Mouse (Mus musculus): ENCODE measurements around the gene Snta1. TPM values are rescaled to one million over a fixed set of nuclear protein-coding genes. Genes with fewer than 3 reads are reported as not detected.

Gene Snta1
- polyA plus RNA-seq, 1 experiment, result 5.7 TPM

DNA sequence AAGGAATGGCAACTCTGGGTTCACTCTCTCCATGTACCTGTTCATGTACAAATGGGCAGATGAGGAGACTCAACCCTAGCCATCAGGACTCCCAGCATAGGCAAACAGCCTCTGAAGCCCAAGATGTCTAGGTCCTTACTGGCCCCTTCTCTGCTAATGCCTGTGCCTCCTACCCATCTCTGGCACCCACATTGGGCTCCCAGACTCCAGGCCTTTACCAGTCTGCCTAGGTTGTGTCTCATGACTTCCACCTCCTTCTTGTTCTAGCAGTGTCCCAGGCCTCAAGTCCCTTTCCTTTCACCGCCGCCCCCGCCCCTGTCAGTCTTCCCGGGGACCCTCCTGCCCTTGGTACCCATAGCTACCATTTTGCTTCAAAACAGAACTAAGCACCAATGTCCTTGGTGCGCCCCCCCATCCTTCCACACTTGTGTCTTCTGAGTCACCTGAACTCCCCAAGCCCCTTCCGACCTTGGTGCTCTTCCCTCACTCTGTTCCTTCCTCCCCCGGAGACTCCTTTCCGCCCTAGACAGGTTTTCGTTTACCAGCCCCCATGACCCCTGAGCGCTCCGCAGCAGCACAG, 746 bp downstream of the Snta1 start:
- TF ChIP-seq POLR2A (IDR thresholded peaks at IDR 0.05; ENCODE audit: control insufficient read depth, low read depth, low read length), result no peak
- TF ChIP-seq CTCF (IDR thresholded peaks at IDR 0.05; ENCODE audit: control insufficient read depth, insufficient read depth, insufficient replicate concordance, low read depth, low read length), result no peak
- peak overlapping the region; percentile 23; the same call in 1 of the 2 replicates for H3K27ac ChIP-seq (ENCODE audit: control insufficient read depth, insufficient read depth, low read depth, low read length)
- peaks cover 21% of the 10 kb centered on the region for H3K4me1 ChIP-seq (ENCODE audit: control insufficient read depth, insufficient read depth, low read length)
- no peaks in the 10 kb centered on the region for H3K27me3 ChIP-seq (ENCODE audit: control insufficient read depth, insufficient read depth, low read length)
- peak overlapping the region; percentile 87 for H3K4me3 ChIP-seq (ENCODE audit: control insufficient read depth, low read depth, low read length)
- no peaks in the 10 kb centered on the region for H3K36me3 ChIP-seq (ENCODE audit: control insufficient read depth, insufficient read depth, low read length)

DNA sequence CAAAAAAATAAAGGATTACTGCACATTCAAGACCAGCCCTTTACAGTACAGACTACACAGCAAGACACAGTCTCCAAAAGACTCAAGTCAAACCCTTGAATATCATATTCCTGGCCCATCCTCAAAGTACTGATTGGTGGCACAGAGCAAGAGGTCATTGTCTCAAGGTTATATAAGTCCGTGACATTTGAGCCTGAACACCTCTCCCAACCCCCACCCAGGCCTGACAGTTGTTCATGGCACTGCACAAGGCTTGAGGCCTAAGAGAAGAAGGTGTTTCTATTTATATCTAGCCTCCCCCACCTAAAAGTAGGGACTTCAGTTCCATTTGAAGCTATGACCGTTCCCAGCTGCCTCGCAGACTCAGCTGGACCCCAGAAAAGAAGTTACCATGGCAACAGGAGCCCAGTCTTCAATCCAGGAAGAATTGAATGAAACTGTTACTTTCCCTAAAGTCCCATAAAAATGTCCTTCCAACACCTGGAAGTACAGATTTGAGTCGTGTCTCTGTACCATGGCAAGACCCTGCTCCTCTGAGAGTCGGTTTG, 2.4 kb downstream of the Snta1 start:
- Histone ChIP-seq H3K27ac (ENCODE audit: control insufficient read depth, insufficient read depth, low read depth, low read length) (no peak overlapping the region), H3K36me3 (ENCODE audit: control insufficient read depth, insufficient read depth, low read length) (no peaks in the 10 kb centered on the region), H3K27me3 (ENCODE audit: control insufficient read depth, insufficient read depth, low read length) (no peaks in the 10 kb centered on the region), H3K4me1 (ENCODE audit: control insufficient read depth, insufficient read depth, low read length) (peaks cover 21% of the 10 kb centered on the region), H3K4me3 (ENCODE audit: control insufficient read depth, low read depth, low read length) (peak overlapping the region; percentile 36; the same call in 1 of the 2 replicates)
- TF ChIP-seq POLR2A (IDR thresholded peaks at IDR 0.05; ENCODE audit: control insufficient read depth, low read depth, low read length) (no peak), CTCF (IDR thresholded peaks at IDR 0.05; ENCODE audit: control insufficient read depth, insufficient read depth, insufficient replicate concordance, low read depth, low read length) (no peak)

DNA sequence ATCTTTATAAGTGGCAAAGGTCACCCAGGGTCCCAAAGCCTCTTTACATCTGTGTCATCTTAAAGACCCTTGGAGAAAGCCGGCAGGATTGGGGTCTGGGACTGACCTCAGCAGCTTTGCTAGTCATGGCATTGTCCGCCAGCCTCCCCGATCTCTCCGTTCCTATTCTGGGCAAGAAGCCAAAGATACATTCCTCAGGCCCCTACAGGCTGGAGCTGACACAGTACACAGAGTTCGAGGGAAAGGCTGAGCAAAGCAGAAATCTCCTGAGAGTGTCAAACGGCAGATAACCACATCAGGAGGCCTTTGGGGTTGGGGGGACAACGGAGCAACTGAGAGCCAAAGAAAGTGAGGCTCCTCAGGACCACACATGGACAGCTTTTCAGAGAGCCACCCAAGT, 5.1 kb downstream of the Snta1 start:
- TF ChIP-seq POLR2A (IDR thresholded peaks at IDR 0.05; ENCODE audit: control insufficient read depth, low read depth, low read length) (no peak), CTCF (IDR thresholded peaks at IDR 0.05; ENCODE audit: control insufficient read depth, insufficient read depth, insufficient replicate concordance, low read depth, low read length) (no peak)
- no peaks in the 10 kb centered on the region for H3K36me3 ChIP-seq (ENCODE audit: control insufficient read depth, insufficient read depth, low read length)
- peaks cover 19% of the 10 kb centered on the region for H3K4me1 ChIP-seq (ENCODE audit: control insufficient read depth, insufficient read depth, low read length)
- H3K27me3 ChIP-seq (ENCODE audit: control insufficient read depth, insufficient read depth, low read length), result no peaks in the 10 kb centered on the region
- H3K4me3 ChIP-seq (ENCODE audit: control insufficient read depth, low read depth, low read length), result no peak overlapping the region
- H3K27ac ChIP-seq (ENCODE audit: control insufficient read depth, insufficient read depth, low read depth, low read length), result no peak overlapping the region

DNA sequence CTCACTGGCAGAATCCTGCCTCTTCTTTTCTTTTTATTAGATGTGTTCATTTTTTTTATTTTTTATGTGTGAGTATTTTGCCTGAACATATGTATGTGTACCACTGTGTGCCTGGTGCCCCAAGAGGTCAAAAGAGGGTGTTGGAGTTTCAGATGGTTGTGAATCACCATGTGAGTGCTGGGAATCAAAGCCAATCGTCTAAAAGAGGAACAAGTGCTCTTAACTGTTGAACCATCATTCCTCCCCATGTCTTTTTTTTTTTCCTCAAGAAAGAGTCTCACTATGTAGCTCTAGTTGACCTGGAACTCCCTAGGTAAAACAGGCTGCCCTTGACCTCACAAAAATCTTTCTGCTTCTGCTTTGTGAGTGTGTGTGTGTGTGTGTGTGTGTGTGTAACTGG, 5.9 kb downstream of the Snta1 start:
- no peak overlapping the region for H3K4me3 ChIP-seq (ENCODE audit: control insufficient read depth, low read depth, low read length)
- H3K4me1 ChIP-seq (ENCODE audit: control insufficient read depth, insufficient read depth, low read length), result peaks cover 13% of the 10 kb centered on the region
- no peaks in the 10 kb centered on the region for H3K27me3 ChIP-seq (ENCODE audit: control insufficient read depth, insufficient read depth, low read length)
- H3K27ac ChIP-seq (ENCODE audit: control insufficient read depth, insufficient read depth, low read depth, low read length), result no peak overlapping the region
- no peaks in the 10 kb centered on the region for H3K36me3 ChIP-seq (ENCODE audit: control insufficient read depth, insufficient read depth, low read length)
- TF ChIP-seq CTCF (IDR thresholded peaks at IDR 0.05; ENCODE audit: control insufficient read depth, insufficient read depth, insufficient replicate concordance, low read depth, low read length) (no peak), POLR2A (IDR thresholded peaks at IDR 0.05; ENCODE audit: control insufficient read depth, low read depth, low read length) (no peak)

DNA sequence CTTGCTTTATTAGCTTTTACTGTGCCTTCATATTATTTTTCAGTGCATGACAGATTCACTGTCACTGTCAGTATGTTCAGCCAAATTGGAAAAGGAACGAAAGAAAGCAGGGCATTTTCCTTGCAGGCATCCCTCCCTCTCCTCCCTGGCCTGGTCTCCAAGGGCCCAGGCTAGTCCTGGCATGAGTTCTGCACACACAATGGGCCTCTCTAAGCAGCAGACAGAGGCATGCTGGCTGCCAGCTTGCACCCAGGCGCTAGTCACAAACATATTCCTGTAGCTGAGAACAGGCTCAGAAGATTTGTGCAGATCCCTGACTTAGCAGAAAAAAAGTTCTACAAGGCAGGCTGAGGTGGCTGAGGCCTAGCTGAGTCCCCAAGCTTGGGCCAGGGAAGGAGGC, 8.6 kb downstream of the Snta1 start:
- TF ChIP-seq CTCF (IDR thresholded peaks at IDR 0.05; ENCODE audit: control insufficient read depth, insufficient read depth, insufficient replicate concordance, low read depth, low read length), result no peak
- TF ChIP-seq POLR2A (IDR thresholded peaks at IDR 0.05; ENCODE audit: control insufficient read depth, low read depth, low read length), result no peak
- no peaks in the 10 kb centered on the region for H3K36me3 ChIP-seq (ENCODE audit: control insufficient read depth, insufficient read depth, low read length)
- H3K4me1 ChIP-seq (ENCODE audit: control insufficient read depth, insufficient read depth, low read length), result peaks cover 8% of the 10 kb centered on the region
- no peaks in the 10 kb centered on the region for H3K27me3 ChIP-seq (ENCODE audit: control insufficient read depth, insufficient read depth, low read length)
- H3K27ac ChIP-seq (ENCODE audit: control insufficient read depth, insufficient read depth, low read depth, low read length), result no peak overlapping the region
- H3K4me3 ChIP-seq (ENCODE audit: control insufficient read depth, low read depth, low read length), result no peak overlapping the region

DNA sequence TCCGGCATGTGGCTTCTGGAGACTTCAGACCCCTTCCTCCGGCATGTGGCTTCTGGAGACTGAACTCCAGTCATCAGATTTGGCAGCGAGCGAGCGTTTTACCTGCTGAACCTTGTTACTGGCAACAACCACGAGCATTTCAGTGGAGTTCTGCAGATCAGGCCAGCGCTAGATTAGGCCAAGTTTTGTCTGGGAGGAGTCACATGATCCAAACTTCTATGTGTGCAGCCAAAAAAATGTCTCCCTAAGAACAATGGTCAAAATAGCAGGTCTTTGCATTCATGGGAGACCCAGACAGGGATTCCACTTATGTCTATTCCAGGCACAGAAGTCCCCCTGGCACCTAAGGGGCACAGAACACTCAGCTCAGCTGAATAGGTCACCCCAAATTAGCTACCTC, 9.6 kb downstream of the Snta1 start:
- H3K27me3 ChIP-seq (ENCODE audit: control insufficient read depth, insufficient read depth, low read length), result no peaks in the 10 kb centered on the region
- TF ChIP-seq CTCF (IDR thresholded peaks at IDR 0.05; ENCODE audit: control insufficient read depth, insufficient read depth, insufficient replicate concordance, low read depth, low read length) (no peak), POLR2A (IDR thresholded peaks at IDR 0.05; ENCODE audit: control insufficient read depth, low read depth, low read length) (no peak)
- H3K27ac ChIP-seq (ENCODE audit: control insufficient read depth, insufficient read depth, low read depth, low read length), result no peak overlapping the region
- H3K36me3 ChIP-seq (ENCODE audit: control insufficient read depth, insufficient read depth, low read length), result no peaks in the 10 kb centered on the region
- no peak overlapping the region for H3K4me3 ChIP-seq (ENCODE audit: control insufficient read depth, low read depth, low read length)
- H3K4me1 ChIP-seq (ENCODE audit: control insufficient read depth, insufficient read depth, low read length), result peaks cover 5% of the 10 kb centered on the region

DNA sequence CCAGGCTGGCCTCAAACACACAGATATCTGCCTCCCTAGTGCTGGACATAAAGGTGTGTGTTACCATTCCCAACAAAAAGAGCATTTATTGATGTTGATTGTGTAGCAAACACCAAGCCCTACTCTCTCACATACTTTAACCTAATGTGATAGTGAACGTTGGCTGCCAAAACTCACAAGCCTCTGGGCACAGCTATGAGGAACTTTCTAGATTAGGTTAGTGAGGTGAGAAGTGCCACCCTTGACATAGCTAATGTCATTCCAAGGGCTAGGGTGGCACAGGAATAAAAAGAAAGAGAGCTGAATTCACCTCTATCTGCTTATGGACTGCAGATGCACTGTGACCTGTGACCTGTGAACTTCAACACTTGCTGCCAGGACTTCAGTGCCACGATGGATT, 11.4 kb downstream of the Snta1 start:
- H3K36me3 ChIP-seq (ENCODE audit: control insufficient read depth, insufficient read depth, low read length), result no peaks in the 10 kb centered on the region
- no peaks in the 10 kb centered on the region for H3K27me3 ChIP-seq (ENCODE audit: control insufficient read depth, insufficient read depth, low read length)
- H3K27ac ChIP-seq (ENCODE audit: control insufficient read depth, insufficient read depth, low read depth, low read length), result no peak overlapping the region
- H3K4me1 ChIP-seq (ENCODE audit: control insufficient read depth, insufficient read depth, low read length), result peaks cover 3% of the 10 kb centered on the region; the same call in 1 of the 2 replicates
- H3K4me3 ChIP-seq (ENCODE audit: control insufficient read depth, low read depth, low read length), result no peak overlapping the region
- TF ChIP-seq POLR2A (IDR thresholded peaks at IDR 0.05; ENCODE audit: control insufficient read depth, low read depth, low read length) (no peak), CTCF (IDR thresholded peaks at IDR 0.05; ENCODE audit: control insufficient read depth, insufficient read depth, insufficient replicate concordance, low read depth, low read length) (no peak)

Measured in testis, adult 2 months (tissue).